Mouse (Mus musculus) layer of hippocampus, postnatal 36 days (tissue): ENCODE results near the gene Syt2. TPM values are rescaled to one million over a fixed set of nuclear protein-coding genes. Genes with fewer than 3 reads are reported as not detected.

ENCODE experiments used
- DNase-seq, 2 experiments: peaks; one replicate each; pipeline ENCODE4 v3.0.0; 2022
- total RNA-seq, 2 experiments: library from RNA; stranded (reverse); gene quantifications; 2 replicates each; pipeline ENCODE4 v1.2.3; 2021

Gene Syt2
- total RNA-seq, 2 experiments from 2014 or later: 21.4 to 23.5 TPM

DNA sequence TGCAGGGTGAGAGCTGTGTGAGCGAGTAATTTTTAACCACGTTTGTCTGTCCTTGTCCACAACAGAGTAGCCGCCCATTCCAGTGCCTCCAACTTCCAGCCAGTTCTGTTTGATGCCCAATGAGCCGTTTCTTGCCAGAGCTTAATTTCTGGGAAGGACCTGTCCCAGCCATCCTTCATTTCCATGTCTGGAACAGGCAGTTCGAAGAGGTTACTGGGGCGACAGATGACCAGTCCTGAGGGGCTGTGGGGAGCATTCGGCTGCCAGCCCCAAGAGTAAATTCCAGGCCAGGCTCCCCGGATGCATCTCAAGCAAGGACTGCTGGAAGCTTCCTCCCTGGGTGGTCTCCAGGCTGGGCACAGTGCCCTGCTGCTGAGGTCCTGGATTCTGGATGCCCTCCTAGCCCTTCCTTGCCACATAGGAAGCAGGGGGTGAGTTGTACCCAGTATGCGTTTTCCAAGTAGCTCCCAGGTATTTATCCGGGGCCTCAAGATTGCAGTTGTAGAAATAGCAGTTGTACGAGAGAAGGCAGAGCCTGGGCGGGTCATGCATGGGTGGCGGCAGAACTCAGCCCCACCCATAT, 4.9 kb downstream of the Syt2 start:
- peak; percentile 43 to 52 for DNase-seq

DNA sequence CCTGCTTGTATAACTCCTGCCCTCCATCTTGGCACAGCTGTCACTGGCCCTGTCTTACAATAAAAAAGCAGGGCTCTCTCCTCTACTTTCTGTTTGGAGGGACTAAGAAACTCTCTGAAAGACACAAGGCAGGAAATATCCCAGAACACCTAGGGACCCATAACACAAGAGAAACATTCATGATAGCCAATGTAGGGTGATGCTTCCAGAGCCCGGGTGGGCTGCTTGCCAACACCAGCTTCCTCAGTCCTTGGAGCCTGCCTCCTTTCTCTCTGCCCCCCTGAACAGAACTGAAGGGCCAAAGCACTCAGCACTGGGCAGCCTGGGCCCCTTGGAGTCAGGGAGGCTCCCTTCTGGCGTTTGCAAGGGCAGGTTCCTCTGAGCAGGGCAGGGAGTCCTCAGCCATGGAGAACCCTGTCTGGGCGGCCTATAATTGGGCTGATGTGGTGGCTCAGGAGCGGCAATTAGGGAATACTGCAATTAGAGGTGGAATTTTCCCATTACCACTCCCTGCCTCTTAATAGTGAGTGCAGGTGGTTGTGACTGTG, 5.4 kb downstream of the Syt2 start:
- DNase-seq: no peak

DNA sequence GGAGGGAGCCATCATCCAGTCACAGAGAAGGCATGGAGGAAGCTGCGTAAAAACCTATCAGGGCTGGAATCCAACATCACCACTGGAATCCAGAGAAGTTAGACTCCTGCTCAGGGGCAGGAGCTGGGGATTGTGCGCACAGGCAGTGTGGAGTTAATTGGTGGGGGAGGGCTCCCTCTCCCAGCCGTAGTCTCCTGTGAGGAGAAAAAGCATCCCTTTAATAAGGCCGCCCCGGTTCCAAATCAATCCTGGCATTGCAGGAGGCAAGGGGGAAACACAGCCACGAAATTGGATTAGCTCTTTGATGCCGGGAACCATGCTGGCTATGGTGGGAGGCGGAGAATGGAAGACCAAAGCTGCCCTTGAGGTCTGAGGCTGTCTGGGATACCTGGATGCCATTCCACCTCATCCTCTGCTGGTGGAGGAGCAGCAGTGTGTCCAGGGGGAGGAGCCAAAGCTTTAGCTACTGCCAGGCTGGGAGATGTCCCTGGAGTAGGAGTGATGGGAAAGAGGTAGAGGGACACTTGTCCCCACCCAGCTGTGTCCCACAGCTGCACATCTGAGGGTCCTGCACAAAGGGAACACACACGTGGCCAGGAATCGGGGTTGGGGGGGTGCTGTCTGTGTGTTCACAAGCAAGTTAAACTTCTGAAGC, 7.3 kb downstream of the Syt2 start:
- no peak for DNase-seq

DNA sequence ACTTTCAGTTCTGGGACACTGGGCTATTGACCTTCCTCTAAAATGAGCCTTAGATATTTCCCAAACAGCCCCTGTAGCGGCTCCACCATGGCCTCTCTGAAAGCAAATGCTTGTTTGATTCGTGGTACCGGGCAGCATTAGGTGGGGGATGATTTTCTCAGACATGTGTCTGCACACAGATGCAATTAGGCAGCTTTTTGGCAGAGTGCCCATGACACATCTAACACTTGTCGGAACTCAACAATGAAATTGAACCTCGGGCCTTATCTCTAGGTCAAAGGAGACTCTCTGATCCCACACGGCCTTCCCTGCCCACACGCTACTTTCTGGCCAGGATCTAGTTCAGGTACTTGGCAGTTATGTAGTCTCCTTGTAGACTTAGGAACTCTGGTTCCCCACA, 12.4 kb downstream of the Syt2 start:
- no peak for DNase-seq

DNA sequence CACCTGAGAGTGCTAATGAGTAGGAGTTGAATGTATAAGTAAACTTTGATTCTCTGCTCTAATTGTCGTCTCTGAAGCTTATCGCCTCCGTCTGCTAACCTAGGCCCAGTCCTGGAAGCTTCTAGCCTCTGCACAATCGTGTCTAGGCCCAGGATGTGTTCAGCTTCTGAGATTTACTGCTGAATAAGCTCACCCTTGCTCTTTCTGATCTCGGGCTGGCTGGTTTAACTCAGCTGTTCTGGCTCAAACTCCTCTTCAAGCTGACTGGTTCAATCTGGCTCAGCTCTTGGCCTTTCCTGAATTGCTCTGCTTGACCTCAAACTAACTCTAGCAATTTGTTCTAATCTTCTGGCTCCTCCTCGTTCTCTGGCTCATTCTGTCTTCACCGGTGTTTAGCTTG, 13.7 kb downstream of the Syt2 start:
- DNase-seq: no peak

DNA sequence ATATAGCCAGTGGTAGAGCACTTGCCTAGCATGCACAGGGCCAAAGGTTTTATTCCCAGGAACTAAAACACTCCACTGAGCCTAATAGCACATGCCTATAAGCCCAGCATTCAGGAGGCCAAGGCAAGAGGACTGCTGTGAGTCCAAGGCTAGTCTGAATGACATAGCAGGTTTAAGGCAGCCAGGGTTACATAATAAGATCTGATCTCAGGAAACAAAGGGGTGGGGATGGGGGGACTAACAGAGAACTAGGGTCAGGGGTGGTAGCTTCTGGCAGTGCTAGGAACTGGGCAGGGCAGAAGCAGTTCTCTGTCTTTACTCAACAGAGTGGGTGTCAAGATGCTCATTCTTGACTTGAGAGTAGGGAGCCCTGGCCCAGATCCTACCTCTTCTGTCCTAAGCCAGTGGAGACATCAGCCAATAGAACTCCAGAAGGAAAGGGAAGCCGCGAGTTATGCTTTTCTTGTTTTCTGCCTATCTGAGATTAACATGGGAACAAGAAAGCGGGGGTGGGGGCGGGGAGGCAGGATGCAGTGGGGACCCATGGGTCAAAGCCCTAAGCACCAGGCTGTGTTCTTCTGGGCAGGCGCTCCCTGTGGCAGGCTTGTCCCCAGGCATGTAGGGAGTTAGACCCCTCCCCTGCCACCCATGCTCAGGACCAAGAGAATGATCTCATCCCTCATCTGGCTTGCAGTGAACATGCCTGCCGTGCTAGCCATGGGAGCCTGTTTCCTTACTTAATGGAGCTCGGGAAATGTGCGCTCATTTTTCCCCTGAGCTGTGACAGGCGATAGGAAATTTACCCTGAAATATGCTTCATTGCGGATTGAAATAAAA, 25.0 kb downstream of the Syt2 start:
- no peak for DNase-seq

DNA sequence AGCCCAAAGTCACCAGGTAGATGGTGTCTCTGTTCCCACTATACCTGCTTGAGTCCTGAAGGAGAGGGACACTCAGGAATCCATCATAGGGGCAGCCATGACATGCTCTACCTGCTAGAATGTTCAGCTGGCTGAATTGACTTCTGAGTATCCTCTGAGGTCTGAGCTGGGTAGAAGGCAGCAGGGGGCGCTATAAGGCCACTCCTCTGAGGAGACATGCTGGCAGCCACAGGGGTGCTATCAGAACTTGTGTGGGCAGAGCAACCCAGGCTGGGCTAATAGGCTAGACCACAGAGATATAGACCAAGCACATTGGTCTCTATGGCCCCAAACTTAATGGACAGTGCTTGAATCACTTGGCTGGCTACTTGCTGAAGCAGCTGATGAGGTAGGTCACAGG, 27.8 kb downstream of the Syt2 start:
- no peak for DNase-seq

DNA sequence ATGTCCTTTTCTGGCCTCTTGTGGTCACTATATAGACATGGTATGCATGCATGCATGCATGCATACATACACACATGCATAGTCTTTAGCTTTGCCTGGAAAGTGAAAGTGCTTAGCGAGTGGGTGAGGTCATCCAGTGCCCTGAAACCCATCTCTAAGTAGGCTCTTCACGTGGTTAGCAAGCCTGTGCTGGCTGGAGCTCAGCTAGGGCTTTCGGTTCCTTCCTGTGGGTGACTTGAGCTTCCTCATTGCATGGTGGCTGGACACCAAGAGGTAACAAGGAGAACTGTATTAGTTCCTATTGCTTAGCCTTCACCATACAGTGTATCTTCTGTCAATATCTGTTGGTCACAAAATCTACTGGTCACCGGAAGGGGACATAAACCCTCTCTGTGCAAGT, 33.0 kb downstream of the Syt2 start:
- no peak for DNase-seq

DNA sequence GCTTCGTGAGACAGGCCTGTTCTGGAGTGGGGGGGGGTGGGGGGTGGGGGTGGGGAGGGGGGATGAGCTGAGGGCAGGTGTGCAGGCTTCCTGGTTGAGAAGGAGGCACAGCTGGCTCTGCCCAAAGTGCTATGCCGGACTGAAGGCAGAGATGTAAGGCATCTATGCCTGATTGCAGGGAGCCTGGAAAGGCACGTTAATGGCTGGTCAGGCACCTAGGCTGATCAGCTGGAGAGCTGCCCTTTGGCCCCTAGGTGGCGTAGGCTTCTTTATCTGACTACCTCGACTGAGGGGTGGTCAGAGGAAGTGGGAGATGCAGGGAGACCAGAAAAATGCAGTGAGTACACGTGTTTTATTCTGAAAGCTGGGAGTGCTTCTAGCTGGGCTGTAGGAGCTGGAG, 34.1 kb downstream of the Syt2 start:
- no peak for DNase-seq

DNA sequence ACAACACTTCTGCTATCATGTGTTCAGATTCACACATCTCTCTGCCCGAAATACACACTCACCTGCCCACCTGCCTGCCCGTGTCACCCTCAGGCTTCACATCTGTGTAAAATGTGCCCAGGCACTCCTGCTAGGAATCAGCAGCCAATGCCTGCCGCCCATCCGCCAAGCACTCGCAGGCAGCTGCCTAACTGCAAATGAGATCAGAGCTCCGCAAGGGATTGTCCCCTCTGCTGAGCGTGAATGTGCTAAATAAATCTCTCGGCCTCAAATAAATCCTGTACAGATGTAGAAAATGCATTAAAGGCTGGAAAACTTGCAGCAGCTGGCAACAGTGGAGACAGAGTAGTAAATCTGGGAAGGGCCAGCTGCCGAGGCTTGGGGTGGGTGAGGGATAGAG, 36.0 kb downstream of the Syt2 start:
- no peak for DNase-seq

DNA sequence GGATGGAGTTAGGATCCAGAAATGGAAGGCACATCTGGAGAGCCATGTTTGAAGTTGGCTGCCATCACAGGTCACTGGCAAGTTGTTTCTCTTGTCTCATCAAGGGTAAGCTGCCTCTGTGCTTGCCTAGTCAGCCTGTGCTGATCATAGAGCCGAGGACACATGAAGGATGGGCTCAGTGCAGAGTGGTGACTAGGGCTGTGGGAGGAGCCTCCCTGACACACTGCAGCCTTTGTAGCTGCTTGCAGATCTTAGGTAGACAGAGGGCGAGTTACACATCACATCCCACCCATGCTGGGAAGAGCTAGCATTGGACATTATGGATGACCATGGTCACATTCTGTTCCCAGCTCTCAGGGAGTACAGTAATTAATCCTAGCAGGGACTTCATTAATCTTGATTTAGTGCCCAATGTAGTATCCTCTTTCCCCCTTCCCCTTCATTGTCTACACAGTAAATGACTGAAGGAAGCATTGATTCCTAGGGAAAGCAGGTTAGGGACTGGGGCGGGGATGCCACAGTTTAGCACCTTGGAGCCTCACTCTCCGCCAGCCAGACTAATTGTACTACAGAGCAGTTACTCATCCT, 40.5 kb downstream of the Syt2 start:
- no peak for DNase-seq

DNA sequence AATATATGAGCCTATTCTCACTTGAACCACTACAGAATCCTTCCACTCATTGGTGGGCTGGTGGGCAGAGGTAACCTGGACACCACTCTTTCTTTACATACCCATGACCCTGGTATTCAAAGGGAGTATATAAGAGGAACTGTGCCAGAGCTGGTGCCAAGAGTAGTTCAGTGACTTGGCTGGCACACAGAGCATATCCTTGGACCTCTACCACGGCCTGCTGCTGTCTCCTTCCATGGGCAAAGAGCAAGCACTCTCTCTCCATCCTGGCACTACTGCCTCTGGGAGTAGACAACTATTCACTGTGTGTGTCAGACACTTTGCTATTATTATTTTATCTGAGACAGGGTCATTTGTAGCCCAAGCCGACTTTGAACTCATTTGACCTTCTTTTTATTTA, 49.8 kb downstream of the Syt2 start:
- no peak for DNase-seq

DNA sequence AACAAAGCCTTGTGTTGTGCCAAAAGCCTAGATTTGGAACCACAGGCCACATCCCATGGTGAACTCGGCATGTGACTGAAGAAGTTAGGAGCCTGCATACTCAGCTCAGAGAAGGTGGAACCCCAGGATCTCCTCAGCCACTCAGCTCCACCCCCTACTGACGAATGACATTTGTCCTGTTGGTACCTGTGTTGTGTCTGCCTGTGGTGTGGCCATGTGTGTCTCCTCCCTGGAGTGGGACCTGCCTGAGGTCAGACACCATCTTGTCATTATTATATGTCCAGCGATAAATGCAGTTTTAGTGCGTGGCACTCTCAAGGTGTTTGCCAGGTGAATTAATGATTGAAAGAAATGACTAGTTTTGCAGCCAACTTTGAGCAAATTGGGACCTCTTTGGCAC, 50.6 kb downstream of the Syt2 start:
- DNase-seq: no peak

DNA sequence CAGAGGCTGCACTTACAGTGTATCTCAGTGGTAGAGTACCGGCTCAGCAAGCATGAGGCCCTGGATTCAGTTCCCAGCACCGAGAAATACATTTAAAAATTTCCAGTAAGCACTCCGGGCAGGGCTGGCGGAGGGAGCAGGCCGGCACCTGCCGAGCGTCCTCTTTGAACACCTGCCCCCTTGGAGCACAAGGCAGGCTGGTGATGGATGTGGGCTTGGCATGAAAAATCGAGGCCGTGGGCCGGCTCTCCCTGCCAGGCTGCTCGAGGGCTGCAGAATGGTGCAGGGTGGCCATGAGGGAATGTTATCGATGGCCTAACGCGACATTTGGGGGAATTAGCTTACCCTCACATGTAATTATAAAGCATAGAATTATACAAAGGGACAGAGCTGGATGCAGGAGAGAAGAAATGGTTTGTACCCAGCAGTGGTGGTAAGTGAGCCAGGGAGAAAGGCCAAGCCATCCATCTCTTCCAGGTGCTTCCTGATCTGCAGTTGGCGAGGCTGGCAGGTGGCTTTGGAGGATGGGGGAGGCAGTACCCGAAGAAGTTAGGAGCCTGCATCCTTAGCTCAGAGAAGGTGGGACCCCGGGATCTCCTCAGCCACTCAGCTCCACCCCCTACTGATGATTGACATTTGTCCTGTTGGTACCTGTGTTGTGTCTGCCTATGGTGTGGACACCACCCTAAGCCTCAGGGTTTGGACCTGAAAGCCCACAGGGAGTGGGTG, 51.2 kb downstream of the Syt2 start:
- no peak for DNase-seq

DNA sequence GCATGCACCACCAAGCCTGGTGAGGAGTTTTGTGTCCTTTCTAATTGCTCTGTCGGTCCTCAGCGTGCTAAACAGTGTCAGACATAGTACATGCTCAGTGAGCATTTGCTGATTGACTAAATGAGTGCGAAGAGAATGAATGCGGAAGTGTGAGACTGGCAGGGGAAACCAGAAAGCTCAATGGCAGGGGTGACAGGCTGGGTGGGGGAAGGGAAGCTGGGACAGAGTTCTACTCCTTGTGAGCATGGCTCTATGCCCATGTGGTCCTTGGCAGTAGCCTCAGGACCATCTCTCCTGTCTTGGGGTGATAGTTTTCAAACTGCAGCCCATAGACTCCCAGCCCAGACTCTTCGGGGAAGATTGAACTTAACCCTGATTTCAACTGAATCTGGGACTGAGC, 52.0 kb downstream of the Syt2 start:
- DNase-seq: no peak

DNA sequence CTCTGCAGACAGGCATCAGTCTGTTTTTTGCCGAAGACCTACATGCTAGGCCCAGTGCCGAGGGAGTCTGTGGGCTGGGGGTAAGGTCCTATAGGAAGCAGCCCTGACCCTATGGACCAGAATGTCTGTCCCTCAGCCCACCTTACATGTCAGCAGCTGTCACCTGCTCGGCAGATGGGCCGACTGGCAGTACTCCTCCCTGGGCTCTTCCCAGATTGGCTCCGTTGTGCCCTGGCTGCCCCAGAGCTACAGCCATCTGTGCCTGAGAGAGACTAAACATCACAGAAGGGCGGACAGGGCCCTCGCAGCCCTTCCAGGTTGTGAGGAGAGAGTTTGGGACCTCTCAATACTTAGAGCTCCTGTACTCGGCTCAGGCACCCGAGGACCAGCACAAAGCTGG, 52.9 kb downstream of the Syt2 start:
- no peak for DNase-seq

DNA sequence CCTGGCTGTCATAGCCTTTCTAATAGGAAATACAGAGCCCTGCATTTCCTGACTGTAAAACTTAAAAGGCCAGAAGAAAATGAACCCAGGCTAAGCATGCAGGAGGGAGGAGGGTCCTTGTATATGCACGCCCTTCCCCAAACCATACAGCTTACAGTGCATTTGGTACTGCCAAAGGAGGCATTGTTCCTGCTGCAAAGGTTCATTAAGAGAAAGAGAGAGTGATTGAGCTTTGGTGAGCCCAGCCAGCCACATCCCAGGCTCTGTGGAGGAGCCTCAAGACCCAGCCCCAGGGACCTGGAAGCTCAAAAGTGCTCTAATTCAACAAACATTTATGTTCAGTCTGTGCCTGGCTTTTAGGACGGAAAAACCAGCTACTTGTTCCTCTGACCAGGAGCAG, 53.7 kb downstream of the Syt2 start:
- no peak for DNase-seq

DNA sequence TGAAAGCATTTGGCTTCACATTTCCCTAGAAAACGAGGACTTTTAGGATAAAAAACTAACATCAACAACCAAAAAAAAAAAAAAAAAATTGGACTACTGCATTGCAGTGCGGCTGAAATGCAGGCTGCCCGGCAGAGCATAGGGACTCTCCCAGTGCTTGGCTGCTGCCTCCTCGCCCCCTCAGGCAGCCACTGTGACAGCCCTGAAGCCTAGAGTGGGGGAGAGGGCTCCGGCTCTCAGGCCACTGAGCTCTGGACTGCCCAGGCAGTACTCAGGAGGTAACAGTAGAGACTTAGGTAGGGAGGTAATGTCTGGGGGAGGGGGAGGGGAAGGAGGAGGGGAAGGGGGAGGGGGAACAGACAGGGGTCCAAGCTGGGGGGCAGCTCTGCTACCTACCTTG, 54.2 kb downstream of the Syt2 start:
- DNase-seq: no peak

DNA sequence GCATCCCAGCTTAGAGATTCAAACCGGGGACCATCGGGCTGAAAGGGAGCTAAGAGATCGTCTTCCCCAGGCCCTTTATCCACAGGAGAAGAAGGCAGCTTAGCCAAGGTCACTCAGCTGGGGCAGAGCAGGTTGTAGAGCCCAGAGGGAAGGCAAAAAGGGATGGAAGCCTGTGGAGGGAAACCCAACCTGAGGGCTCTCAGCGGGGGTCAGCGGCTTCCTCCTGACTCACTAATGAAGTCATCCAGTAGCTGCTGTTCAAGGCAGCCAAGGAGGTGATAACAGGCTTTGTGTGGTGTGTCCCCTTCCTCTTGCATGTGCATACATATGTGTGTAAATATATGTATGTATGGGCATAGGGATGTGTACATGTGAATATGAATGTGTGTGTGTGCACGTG, 54.7 kb downstream of the Syt2 start:
- DNase-seq: no peak

DNA sequence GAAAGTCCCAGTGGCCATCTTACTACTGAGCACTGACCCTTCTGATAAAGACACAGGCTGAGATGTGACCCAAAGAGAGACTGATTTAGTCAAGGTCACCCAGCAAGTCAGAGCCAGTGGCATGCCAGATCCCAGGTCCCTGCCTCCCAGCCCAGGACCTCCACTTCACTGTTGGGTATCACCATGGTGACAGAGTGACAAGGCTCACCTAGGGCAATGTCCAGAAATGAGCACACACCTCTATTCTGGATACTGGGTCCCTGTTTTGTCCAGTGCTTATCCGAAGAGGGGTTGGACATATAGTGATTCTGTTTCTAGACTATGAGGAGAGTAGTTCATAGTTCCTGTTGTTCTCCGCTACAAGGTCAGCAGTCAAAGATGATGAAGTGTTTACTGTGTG, 56.8 kb downstream of the Syt2 start:
- DNase-seq: no peak

DNA sequence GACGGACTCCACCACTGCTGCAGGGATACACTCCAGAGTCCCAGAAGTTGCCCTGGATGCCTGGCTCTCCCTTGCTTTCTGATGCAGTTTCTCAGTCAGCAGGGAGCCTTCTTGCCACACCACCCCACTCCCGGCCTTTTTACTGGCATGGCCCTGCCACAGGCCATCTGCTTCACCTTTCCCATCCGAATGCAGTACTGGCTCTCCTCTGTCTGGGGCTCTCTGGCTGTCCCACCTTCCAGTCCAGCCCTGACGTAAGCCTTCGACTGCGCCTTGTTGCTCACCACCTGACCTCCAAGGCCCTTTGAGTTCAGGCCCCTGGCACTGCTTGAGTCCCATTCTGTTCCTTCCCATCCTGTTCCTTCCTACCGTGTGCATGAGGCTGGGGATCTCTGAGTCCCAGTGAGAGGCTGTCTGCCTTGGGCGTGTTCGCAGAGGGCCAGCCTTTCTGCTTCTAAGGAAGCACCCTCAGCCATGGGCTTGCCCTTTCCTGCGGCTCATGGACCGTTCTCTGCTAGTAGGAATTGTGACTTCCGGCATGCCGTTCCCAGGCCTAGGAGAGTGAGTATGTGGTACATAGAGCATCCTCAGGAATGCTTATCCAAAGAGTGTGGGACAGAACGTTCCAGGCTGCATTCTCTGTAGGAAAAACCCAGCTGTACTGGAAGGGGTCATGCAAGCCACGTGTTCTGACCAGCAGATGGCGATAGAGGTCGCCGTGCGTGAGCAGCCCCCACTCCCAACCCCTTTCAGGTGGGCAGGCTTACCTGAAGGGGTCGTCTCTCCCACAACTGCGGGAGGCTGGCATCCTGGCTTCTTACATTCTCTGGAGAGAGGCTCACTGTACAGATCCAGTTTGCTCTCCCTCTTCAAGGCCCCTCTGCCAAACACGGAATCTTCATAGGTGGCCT, 58.2 kb downstream of the Syt2 start:
- DNase-seq: no peak

DNA sequence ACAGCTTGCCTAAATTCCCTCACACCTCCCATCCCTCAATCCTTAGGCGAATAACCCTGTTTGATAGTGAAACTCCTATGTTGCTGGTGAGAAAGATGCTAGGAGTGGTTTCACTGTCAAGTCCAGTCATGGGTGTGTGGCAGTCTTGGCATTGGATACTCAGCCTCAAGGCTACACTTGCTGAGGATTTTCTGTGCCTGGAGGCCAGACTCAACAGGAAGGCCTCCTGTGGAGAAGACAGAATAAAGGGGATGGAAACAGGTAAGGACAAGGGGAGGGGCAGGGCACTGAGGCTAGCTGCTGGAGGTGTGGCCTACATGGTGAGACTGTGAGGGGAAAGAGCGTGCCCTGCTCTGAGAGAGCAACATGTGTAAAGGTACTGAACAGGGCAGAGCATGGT, 60.1 kb downstream of the Syt2 start:
- DNase-seq: no peak
